Mouse (Mus musculus) brown adipose tissue, adult 24 weeks (tissue): ENCODE data around the gene Gch1. TPM values are rescaled to one million over a fixed set of nuclear protein-coding genes. Genes with fewer than 3 reads are reported as not detected.

Source experiments
- H3K27ac ChIP-seq: fragments of 200-500 bp; replicated peaks from 2 replicates; pipeline ENCODE4 v1.5.1; 2012; ENCODE audit warnings: low read depth, mild to moderate bottlenecking, low read length
- H3K4me1 ChIP-seq: fragments of 200-500 bp; 2 replicates; pipeline ENCODE4 v1.6.1; 2012; ENCODE audit warnings: low read length, mixed read lengths; ENCODE audit not compliant: control insufficient read depth, insufficient read depth, insufficient read length
- H3K4me3 ChIP-seq: fragments of 200-500 bp; 2 replicates; pipeline ENCODE4 v1.5.1; 2012; ENCODE audit warnings: low read depth, mild to moderate bottlenecking, low read length, moderate library complexity; ENCODE audit not compliant: insufficient read depth
- polyA plus RNA-seq: library from polyadenylated mRNA; stranded (reverse); fragments of >200 nt; gene quantifications from 2 replicates; pipeline ENCODE4 v1.2.4, GENCODE M21; 2012; ENCODE audit not compliant: missing spikeins, insufficient read depth, insufficient read length

Gene Gch1
- polyA plus RNA-seq: 1.3 and 1.8 TPM in 2 replicates

DNA sequence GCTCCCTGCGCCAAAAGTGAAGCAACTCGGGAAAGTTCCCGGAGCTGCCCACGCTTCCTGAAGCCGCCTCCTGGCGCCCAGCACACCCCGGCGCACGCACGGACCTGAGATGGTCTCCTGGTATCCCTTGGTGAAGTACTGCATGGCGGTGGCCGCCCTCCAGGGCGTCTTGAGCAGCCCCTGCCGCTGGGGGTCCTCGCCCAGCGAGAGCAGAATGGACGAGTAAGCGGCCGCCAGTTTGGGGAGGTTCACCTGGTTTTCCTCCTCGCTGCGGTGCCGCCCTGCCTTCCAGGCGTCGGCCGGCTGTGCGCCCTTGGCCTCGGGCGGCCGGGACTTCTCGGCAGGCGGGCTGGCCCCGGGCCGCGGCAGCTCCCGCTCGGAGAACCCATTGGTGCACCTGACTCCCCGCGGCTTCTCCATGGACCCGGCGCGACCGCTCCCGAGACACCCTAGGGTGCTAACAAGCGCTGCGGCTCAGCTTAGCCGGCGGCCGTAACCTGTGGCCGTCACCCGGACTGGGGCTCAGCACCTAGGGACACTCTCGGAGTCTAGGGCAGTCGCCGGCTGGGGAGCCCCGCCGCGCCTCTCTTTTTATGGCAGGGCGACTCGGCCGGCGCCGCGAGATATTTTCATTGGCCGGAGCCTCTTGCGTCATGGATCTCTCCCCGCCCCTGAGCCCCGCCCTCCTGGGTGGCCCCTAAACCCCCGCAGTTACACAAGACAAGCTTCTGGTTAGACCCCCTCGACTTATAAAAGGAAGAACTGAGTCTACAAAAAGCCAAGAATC is at the start of gene Gch1:
Gch1 (minus strand) TSS at position 566 of the 787 bp plus-strand sequence.
- H3K4me3 ChIP-seq: peak within 1 kb of the TSS; percentile 94
- H3K4me1 ChIP-seq: 0 out of 2 replicates have a peak, but pooled peaks cover 2% of the 10 kb centered on the region
- H3K27ac ChIP-seq: peak within 1 kb of the TSS; percentile 75

DNA sequence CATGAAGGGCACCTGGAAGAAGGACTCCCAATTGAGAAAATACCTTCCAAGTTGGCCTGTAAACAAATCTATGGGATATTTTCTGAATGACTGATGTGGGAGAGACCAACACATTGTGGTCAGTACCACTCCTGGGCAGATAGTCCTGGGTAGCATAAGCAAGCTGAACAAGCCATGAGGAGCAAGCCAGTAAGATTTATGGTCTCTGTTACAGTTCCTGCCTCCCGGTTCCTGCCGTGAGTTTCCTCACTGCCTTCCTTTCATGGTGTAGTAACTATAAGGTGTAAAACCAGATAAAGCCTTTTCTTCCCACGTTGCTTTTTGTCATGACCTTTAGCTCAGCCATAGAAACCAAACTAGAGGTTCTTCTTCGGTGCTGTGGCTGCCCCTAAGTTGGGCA is 48.1 kb upstream of the Gch1 start:
- no peaks in the 10 kb centered on the region for H3K4me1 ChIP-seq
- H3K4me3 ChIP-seq: no peak overlapping the region
- no peak overlapping the region for H3K27ac ChIP-seq

DNA sequence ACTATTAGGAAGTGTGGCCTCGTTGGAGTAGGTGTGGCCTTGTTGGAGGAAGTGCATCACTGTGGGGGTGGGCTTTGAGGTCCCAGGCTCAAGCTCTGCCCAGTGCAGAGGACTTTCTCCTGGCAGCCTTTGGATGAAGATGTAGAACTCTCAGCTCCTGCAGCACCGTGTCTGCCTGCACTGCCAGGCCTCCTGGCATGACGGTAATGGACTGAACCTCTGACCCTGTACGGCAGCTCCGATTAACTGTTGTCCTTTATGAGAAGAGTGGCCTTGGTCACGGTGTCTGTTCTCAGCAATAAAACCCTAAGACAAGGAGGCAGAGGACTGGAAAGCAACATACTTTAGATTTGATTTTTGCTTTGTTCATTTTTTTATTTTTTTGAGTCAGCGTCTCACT is 47.3 kb upstream of the Gch1 start:
- Histone ChIP-seq H3K27ac (no peak overlapping the region), H3K4me3 (no peak overlapping the region), H3K4me1 (no peaks in the 10 kb centered on the region)

DNA sequence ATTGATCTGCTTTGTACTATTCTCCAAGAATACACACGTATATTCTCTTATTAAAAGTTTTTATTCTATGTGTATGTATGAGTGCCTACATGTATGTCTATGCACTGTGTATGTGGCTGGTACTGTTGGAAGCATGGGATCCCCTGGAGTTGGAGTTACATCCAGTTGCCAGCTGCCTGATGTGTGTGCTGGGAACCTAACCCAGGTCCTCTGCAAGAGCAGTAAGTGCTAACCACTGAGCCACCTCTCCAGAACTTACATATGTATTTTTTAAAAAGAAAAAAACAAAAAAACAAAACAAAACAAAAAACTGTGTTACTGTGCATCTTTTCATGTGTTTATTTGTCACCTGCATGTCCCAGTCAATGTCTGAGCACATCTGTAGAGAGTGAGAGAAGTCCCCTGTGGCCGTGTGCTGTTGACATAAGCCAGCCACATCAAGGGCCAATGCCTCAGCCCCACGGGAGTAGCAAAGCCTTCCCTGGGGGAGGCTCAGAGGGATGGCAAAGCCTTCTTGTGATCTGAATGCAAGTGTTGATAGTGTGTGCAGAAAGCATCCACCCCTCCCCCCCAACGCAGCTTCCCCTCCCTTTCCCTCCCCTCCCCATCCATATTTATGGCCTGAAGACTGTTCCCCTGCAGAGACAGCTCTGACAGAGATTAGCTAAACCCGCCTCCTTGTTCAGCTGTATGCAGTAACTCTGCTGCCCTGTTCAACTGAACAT is 45.5 kb upstream of the Gch1 start:
- Histone ChIP-seq H3K27ac (no peak overlapping the region), H3K4me1 (no peaks in the 10 kb centered on the region), H3K4me3 (no peak overlapping the region)

DNA sequence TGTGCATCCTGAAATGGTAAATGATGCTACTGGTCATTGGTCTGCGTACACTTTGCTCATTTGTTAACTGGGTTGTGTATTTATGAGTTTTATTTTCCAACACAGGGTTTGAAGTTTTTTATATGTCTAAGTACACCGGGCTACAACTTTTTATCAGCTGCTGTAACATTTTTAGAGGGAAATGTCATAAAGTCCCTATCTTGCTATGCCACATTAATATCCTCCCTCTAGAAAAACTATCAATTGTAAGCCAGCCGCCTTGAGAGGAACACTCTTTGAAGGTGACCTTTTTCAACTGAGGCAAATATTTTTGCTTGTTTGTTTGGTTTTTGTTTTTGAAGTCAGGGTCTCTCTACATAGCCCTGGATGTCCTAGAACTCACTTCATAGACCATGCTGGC is 44.8 kb upstream of the Gch1 start:
- Histone ChIP-seq H3K4me1 (no peaks in the 10 kb centered on the region), H3K4me3 (no peak overlapping the region), H3K27ac (no peak overlapping the region)

DNA sequence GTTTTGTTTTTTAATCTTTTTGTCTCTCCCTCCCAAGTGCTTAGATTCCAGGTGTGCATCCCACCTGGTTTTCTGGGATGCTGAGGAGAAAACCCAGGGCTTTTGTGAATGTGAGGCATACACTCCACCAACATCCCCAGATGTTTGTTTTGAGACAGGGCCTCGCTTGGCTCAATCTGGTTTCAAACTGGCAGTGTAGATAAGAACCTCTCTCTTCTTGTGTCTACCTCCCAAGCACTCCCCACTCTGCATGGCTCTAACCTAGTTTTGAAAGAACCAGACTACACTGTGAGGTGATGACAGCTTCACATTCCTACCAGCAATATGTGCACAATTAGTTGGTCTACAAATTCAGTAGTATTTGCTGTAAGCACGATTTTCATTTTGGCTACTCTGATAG is 44.4 kb upstream of the Gch1 start:
- Histone ChIP-seq H3K27ac (no peak overlapping the region), H3K4me1 (no peaks in the 10 kb centered on the region), H3K4me3 (no peak overlapping the region)

DNA sequence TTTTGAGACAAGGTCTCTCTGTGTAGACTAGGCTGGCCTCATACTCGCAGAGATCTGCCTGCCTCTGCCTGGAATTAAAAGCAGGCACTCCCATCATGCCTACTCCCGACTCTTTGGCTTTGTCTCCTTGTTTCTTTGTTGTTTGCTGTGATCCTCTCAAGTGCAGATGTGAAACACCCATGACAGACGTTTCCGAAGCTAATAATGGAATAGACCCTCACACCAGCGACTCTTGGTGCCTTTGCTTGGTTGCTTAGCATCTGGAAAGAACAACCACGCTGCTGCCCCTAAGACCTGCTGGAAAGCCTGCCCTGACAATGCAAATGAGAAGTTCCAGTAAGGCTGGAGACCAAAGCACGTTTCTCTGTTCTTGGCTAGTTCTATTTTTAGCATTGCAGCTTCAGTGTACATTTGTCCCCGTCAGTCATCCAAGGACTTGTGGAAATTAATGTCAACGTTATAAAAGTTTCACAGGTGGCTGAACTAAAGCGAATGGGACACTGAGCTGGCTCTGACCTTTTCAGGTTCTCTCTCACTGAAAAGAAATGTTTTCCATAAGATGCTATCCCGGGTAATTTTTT is 40.7 kb upstream of the Gch1 start:
- no peak overlapping the region for H3K27ac ChIP-seq
- H3K4me3 ChIP-seq: no peak overlapping the region
- no peaks in the 10 kb centered on the region for H3K4me1 ChIP-seq

DNA sequence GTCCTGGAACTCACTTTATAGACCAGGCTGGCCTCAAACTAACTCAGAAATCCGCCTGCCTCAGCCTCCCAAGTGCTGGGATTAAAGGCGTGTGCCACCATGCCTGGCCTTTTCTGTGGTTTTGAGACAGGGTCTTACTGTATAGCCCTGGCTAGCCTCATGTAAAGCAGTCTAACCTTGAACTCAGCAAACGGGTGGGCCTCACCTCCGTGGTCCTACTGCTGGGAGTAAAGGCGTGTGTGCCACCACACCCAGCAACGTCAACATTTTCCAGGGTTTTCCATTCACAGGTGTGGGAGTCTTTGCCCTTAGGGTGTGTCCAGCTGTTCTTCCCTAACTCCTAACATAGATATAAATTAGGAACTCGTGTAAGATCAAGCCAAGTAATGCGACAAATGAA is 36.7 kb upstream of the Gch1 start:
- Histone ChIP-seq H3K4me3 (no peak overlapping the region), H3K27ac (no peak overlapping the region), H3K4me1 (no peaks in the 10 kb centered on the region)

DNA sequence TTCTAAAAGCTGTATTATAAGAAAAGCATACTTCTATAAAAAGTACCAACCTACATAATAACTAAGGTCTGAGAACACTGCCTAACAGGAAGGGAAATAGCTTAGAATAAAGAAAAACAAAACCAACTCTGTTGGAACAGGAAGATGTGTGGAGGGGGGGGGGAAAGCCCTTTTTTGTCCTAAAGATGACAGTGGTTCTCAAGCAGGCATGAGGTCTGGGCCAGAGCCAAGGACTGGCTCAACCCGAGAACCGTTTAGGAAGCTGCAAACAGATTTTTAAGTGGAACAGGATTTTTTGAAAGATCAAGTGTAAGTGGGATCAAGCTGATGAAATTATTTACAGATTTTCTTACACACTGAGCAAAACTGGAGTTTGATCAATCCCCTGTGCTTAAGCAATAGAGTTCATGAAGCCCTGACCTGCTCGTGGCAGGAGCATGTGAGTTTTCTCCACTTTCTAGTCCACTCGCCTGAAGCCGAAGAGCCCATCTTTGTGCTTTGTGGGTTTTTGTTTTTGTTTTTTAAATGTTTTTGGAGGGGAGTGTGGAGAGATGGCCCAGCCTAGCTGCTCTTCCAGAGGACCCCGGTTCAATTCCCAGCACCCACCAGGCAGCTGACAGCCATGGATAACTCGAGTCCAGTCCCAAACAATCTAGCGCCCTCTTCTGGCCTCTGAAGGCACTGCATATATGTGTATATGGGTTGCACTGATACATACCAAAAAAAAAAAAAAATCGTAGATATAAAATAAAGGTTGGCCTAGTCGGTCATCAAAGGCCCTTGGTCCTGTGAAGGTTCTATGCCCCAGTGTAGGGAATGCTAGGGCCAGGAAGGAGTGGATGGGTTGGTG is 35.5 kb upstream of the Gch1 start:
- no peaks in the 10 kb centered on the region for H3K4me1 ChIP-seq
- H3K27ac ChIP-seq: no peak overlapping the region
- no peak overlapping the region for H3K4me3 ChIP-seq

DNA sequence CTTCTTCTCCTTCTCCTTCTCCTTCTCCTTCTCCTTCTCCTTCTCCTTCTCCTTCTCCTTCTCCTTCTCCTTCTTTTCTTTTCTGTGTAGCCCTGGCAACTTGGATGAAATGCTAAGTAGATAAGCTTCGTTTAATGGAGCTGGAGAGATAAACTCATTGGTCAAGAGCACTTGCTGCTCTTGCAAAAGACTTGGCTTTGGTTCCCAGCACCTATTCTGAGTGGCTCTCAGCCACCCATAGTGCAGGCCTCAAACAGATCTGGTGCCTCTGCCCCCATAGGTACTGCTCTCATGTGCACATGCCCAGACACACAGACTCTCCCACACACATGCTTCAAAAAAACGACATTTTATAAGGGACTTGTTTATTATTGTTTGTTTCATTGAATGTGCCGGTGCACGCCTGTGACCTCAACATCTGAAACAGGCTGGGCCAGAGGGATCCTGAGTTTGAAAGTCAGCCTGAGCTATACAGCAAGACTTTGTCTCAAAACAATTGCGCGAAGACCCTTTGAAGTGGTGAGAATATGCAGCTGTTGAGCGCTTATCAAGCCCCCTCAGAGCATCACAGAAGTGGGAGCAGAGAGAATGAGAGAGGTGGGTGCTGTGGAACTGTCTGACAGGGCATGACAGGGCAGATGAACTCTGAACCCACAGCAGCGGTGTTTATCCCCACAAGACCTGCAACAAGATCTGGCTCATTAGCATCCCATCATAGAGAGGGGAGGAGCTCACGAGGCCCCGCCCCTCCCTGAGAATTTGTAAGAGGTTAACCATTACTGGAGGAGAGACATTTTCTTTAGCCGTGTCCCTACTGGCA is 33.6 kb upstream of the Gch1 start:
- Histone ChIP-seq H3K4me3 (no peak overlapping the region), H3K27ac (no peak overlapping the region), H3K4me1 (no peaks in the 10 kb centered on the region)

DNA sequence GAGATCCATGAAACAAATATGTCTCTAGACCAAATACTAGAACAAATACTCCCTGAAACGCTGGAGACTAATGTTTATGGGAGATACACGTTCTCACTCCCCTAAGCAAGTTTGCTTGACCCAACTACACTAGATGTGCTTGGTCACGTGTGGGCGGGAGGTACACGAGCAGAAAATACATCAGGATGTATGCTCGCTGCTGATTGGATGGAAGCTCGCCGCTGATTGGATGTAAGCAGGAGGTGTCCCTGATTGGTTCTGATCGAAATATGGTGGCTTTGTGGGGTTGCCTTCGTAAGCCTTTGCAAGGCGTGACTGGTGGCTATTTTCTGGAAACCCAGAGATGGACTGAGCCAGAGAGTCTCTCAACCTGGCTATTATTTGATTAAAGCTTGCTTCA is 32.4 kb upstream of the Gch1 start:
- H3K27ac ChIP-seq: no peak overlapping the region
- no peak overlapping the region for H3K4me3 ChIP-seq
- no peaks in the 10 kb centered on the region for H3K4me1 ChIP-seq

DNA sequence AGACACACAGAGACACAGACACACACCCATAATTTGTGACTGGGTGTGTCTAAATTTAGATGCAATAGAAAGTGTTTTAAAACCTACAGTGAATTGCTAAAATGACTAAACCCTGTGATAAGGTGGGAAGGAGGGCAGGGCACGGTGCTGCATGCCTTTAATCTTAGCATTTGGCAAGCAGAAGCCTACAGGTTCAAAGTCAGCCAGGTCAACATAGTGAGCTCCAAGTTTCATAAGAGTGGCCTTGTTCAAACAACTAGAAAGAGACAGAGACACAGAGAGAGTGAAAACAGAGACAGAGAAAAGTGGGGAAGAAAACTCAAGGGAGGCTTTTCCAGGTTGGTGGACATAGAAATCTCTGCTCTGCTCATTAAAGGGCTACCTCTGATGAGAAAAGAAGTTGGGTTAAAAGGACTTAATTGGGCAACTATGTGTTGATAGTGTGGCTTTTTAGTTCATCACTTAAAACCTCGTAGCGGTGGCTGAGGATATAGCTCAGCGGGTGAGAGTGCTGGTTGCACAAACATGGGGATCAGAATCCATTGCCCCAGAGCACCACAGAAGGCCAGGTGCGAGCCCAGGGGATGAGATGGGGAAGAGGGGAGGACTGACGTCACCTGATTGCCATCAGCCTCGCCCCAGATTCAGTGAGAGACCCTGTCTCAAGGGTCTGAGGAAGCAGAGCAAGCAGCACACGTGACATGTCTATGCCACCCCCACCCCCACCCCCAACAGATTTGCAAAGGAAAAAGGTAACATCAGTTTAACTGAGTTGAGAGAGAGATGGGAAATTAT is 31.2 kb upstream of the Gch1 start:
- Histone ChIP-seq H3K4me1 (no peaks in the 10 kb centered on the region), H3K4me3 (no peak overlapping the region), H3K27ac (no peak overlapping the region)

DNA sequence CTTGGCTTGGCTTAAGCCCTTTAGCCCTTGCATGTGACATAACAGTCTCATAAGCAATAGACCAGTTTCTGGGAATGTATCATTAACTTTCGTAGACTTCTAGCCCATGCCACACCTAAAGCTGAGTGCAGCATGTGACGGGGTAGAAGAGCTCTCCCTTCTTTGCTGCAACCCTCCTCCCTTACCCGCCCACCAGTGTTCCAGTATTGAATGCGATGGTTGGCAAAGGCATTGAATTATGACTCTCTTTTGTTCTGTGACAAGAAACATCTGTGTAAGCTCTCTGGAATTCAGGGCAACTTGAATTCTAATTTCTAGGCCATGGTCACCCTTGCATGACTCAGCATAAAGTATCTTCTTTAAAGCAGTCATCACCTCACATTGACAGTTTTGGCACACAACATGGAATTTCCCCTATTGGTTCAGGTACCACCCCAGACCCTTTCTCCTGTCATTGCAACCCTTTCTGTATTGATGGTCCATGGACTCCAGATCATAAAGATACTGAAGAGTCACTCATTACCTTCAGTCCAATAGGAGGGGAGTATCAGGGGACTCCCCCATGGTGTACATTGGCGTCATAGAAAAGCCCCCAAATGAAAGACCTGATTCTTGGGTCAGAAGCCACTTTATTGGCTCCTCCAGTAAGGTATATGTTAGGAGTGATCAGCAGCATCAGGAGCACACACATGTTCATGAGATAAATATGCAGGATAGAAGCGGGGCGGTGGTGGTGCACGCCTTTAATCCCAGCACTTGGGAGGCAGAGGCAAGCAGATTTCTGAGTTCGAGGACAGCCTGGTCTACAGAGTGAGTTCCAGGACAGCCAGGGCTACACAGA is 29.8 kb upstream of the Gch1 start:
- H3K4me1 ChIP-seq: no peaks in the 10 kb centered on the region
- no peak overlapping the region for H3K27ac ChIP-seq
- H3K4me3 ChIP-seq: no peak overlapping the region
